Mouse (Mus musculus) kidney, adult 8-10 months (tissue): ENCODE data around the gene Tex26.

Source experiments
- DNase-seq, 2 experiments: peaks; one replicate each; pipeline ENCODE4 v3.0.0; 2022

Tex26 gene

DNA sequence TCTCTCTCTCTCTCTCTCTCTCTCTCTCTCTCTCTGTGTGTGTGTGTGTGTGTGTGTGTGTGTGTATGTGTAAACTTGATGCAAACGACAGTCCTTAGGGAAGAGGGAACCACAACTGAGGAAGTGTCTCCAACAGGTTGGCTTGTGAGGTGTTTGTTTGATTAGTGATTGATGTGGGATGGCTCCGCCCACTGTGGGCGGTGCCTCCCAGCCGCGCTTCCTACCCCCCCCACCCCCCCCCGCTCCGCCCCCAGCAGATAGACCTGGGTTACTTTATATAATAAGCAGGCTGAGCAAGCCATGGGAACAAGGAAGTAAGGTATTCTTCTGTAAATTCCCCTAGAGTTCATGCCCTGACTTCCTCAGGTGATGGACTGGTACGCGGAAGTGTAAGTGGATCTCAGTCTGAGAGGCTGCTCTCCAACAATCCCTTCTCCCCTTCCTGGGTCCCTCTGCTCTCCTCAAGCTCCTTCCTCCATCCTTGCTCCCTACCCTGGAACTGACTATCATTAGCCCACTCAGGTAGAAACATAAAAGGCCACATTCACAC, 5.2 kb upstream of the Tex26 start:
- no peak for DNase-seq

DNA sequence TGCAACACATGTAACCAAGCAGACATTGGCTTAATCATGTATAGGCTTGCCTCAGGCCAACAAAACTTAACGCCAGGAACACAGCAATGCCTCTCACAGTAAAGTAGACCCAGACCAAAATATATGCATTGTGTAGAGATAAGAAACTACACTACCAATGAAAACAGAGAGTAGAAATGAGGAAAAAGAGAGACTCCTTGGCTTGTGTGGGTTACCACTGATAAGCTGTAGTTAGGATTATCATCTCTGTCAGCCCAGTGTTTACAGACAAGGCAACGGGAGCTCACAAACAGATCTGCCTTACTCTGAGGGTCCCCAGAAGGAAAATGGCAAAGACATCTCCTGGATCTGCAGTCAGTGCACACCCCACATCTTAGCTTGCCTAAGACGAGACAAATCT, 2.9 kb upstream of the Tex26 start:
- no peak for DNase-seq

DNA sequence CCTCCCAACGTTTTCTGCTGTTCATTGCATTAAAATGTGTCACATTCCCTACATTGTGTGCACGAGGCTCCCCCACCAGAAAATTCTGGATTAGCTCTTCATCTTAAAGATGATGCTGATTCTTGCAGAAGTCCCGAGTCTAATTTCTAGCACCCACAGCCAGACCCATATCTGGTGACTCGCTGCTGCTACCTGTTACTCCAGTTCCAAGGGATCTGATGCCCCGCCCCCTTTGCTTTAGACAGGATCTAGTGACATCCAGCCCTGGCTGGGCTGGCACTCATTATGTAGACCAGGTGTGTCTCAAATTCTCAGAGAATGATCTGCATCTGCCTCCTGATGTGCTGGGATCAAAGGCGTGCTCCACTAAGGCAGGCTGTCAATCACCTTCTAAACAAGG, 2.3 kb upstream of the Tex26 start:
- no peak for DNase-seq

GRCm38 (mm10) chr5:149440180-149440573, 717 bp downstream of the Tex26 start:
- DNase-seq: no peak

DNA sequence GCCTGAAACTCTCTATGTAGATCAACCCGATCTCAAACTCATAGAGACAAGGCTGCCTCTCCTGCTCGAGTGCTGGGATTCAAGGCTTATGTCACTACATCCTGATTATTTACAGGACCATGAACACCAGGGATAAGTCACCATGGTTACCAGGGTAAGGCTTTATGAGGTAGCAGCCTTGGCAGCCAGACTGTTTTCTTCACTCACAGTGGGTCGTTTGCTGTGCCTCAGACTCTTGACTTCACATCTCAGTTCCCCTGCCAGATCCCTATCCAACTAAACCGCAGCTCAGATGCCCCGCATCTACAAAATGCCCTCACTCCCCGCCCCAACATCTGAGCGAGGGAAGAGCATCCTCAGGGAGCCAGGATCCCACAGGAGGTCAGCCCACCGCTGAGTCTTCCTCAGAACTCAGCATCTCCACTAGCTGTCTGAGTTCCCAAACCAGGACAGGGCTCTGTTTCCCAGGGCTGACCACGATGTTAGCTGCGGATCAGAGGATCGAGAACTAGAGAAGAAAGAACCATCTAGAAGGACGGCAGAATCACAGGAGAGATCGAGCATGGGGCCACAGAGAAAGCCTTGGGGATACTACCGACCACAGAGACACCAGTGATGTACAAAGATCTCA, 2.3 kb downstream of the Tex26 start:
- no peak for DNase-seq

GRCm38 (mm10) chr5:149442277-149442660, 2.8 kb downstream of the Tex26 start:
- DNase-seq: no peak

GRCm38 (mm10) chr5:149444451-149444850, 5.0 kb downstream of the Tex26 start:
- DNase-seq: no peak

GRCm38 (mm10) chr5:149446495-149446894, 7.0 kb downstream of the Tex26 start:
- no peak for DNase-seq

DNA sequence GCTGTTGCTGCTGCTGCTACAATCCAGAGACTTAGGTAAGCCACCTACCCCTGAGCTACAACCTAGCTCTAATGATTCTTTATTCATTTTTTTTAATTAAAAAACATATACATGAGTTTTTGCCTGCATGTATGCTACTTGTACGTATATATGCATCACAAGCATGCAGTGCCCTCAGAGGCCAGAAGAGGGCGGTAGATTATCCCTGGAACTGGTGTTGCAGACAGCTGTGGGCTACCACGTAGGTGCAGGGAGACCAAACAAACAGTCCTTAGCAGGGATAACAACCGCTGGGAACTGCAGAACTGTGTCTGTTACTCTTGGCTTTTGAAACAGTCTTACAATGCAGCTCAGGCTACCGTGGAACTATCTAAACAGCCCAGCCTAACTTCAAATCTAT, 8.3 kb downstream of the Tex26 start:
- no peak for DNase-seq

- DNase-seq: no peak
Observed at GRCm38 (mm10) chr5:149449406-149449805, 9.9 kb downstream of the Tex26 start.

- DNase-seq: no peak
Observed at GRCm38 (mm10) chr5:149451209-149451681, 11.8 kb downstream of the Tex26 start.

GRCm38 (mm10) chr5:149454281-149454680, 14.8 kb downstream of the Tex26 start:
- DNase-seq: peak; percentile 20 to 75

GRCm38 (mm10) chr5:149456544-149456943, 17.1 kb downstream of the Tex26 start:
- no peak for DNase-seq

DNA sequence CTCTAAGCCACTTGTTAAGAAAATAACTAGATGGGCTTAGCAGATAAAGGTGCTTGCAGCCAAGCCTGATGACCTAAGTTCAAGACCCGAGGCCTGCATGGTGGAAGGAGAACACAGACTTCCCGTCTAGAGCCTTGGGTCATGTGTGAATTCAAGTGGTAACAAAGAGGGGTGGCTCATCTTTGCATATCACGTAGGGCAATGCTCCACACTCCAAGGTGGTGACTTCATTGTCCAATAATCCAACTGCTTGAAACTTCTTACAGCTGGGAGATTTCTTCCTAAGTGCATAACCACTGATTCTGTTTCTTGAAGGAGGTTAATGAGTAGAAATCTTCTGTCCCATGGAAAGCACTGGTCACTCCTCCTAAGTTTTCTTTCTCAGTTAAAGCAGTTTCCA, 22.6 kb downstream of the Tex26 start:
- DNase-seq: no peak

DNA sequence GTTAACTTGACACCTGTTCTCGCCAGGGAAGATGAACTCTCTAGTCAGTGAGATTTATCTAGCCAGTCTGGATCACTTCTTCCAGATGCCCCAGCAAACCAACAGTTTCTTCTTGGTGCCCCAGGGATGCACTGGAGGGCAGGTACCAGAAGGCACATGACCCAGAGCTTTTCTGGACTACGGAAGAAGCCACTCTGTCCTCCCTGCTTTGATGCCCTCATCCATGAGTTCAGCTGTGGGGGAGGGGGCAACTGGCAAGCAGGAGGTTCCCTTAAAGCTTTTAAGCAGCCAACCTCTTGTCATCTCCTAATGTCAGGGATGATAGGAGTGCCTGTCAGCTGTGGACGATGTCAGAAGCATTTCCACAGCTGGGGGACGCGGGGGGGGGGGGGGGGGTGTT, 25.8 kb downstream of the Tex26 start:
- no peak for DNase-seq

- no peak for DNase-seq
Observed at GRCm38 (mm10) chr5:149474142-149474541, 34.7 kb downstream of the Tex26 start.

DNA sequence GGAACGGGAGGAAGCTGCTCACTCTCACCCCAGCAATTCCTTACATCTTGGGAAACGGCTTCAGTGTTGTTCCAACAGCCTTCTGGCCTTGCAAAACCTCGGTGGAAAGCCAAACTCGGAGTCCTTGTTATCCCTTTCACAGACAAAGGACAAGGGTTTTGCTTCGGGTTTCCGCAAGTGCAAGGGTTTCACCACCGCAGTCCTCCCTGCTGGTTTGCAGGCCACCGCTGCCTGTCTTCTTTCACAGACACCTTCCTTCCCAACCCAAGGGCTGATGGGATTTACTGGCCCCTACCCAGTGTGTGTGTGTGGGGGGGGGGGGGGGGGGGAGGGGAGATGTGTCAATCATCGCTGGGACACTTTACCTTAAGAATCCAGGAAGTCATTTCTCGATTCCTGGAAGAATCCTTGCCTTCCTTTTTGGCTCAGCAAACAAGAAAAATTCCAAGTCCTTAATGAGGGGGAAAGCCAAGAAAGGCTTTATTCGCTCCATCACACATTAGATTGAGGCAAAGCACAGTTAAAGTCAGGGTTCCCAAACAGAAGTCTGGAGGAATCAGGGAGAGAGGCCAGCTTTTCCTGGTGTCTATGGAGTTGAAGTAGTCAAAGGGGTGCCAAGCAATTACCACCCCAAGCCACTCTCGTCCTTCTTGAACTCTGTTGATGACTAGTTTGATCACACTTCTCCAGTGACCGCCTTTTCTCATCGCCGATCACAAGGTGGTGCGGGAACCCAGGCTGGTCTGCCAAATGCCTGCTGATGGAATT, 35.4 kb downstream of the Tex26 start:
- DNase-seq: no peak

DNA sequence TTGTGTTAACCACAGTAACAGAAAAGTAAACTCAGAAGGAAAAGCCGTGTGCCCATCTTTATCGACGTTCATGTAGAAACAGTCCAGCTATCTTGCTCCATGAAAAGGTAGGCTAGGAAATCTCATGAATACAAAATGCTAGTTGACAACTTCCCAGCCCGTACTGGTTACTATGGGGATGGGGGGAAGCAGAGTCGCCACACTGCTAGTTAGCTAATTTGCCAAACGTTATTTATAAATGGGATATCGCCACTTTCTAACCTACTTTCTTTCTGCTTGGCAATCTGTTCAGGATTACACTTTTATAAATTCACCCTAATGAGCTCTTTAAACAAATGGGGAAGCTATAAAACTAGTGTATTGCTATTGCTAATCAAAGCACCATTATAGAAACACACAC, 42.5 kb downstream of the Tex26 start:
- no peak for DNase-seq

DNA sequence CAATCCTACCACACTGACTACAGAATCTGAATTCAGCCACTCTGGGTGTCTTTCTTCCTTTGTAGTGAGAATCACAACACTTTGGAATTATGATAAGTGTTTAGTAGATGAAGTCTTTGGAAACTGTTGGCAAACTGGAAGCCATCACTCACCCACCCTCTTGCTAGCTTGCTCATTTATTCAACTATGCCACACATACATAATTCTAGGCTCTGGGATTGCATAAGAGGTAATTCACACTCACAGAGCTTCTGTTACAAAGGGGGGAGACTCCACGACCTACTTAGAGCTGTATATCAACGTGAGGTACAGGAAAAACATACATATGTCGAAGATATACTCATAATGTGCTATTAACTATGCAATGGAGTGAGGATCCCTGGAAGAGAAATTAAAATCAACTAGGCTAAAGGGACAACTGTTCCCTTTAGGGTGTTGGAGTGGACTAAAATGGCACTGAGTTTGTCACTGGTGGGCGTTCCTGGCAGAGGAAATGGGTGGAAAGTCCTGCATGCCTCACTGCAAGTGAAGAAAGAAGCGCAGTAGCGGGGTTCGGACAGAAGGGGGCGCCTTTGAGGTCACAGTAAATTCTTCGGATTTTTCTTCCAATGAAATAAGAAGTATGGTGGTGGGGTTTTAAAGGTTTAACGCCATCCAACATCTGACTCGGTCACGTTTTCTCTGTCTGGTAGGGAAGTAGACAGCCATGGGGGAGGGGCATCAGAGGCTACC, 44.0 kb downstream of the Tex26 start:
- peak in 1 of 2 experiments; percentile 5 for DNase-seq

- no peak for DNase-seq
Observed at GRCm38 (mm10) chr5:149484270-149484669, 44.8 kb downstream of the Tex26 start.

DNA sequence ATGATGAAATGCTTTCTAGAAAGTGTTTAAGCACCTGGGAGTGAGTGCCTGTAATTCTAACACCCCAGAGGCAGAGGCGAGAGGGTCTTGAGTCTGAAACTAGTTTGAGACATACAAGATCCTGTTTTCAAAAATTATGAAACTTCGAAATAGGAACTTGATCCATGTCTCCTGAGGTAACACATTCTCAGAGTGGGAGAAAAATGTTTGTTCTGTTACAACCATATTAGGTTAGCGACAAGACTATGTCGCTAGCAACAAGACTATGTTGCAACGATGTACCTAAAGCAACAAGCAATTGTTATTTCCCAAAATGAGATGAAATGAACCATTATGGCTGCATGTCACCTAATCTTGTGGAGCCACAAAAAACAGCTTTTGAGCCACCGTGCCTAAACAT, 46.0 kb downstream of the Tex26 start:
- DNase-seq: no peak

- peak in 1 of 2 experiments; percentile 5 for DNase-seq
Observed at GRCm38 (mm10) chr5:149488360-149489021, 49.0 kb downstream of the Tex26 start.

GRCm38 (mm10) chr5:149489136-149489535, 49.7 kb downstream of the Tex26 start:
- DNase-seq: no peak
